Mouse (Mus musculus) liver, postnatal 0 days (tissue): ENCODE data around the gene Skiv2l.

ENCODE experiments used
- CTCF ChIP-seq: sonication (generic); IDR thresholded peaks from 2 replicates; pipeline ENCODE4 v1.5.1; 2016; ENCODE audit warnings: antibody characterized with exemption, low read depth
- EP300 ChIP-seq: IDR thresholded peaks from 2 replicates; pipeline ENCODE4 v1.6.1; 2016; ENCODE audit warnings: antibody characterized with exemption, low read depth, mild to moderate bottlenecking

GRCm38 (mm10) chr17:34881166-34881565 is 31.2 kb upstream of the Skiv2l start:
- TF ChIP-seq CTCF, result no peak
- TF ChIP-seq EP300, result no peak
